Mouse (Mus musculus): ENCODE results near the gene Adra1d.

The Adra1d gene

DNA sequence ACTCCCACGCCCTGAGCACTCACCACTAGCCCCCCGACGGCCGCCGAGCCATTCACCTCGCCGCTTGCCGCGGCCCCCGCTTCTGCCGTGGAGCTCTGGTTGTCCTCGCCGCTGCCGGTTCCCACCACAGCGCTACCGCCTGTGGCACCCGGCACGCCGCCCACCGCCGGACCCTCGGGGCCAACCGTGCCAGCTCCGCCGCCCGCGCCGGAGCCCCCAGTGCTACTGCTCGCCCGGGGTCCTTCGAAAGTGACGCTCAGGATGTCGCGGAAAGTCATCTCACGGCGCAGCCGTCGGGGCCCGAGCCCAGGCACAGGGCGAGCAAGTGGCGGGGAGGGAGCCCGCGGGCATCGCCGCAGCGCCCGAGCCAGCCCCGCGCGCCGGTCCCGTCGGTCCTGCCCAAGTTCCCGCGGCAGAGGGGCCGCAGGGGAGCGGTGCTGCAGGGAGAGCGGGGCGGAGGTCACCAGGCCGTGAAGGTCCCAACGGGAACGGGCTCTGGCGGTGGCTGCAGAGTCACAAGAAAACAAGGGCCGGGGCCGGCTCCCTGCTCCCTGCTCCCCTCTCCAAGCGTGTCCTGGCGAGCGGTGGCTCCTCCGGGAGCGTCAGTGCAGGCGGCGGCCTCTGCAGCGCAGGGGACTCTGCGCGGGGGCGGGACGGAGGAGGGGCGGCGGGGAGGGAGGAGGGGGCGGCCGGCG, at the start of gene Adra1d:
Adra1d (minus strand) TSS at position 393 of the 695 bp plus-strand sequence.
- DNase-seq = peak in 1 of 2 experiments; percentile 35

DNA sequence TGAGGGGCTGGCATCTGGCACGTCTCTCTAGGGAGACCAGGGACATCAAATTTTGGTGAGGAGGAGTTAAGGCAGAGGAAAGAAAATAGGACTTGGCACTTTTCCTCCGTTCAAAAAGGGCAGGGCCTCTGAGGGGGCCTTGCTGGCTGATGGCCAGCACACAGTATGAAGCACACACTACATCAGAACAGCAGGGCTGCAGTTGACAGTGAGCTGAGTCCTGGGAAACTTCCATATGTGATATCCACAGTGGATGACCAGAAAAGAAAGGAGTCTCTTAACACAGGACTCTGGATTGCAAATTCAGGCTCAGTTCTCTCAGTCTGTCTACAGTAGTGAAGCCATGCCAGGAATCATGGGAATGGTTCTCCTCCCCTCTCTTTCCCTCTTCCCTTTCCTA, 39.8 kb upstream of the Adra1d start:
- DNase-seq = no peak

DNA sequence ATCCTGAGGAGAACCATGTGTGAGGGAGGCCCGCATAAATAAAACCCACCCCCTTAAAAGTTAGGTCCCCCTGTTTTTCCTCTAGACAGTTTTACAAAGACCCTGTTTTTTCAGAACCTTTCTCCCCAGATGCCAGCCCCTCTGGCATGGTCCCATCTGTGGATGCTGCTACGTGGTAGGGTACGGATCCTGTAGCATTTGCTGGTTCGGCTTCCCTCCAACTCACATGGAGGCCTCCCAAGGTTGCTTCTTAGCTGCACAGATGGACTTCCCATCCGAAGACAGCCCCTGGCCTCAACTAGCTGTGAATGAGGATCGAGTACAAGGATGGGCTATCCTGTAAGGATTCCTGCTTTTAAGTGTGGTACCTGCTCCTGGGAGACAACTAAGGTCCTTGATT, 32.8 kb upstream of the Adra1d start:
- peak in 1 of 2 experiments; percentile 9 for DNase-seq

- no peak for DNase-seq
Measured at GRCm38 (mm10) chr2:131587521-131587920, 25.4 kb upstream of the Adra1d start.

- no peak for DNase-seq
Measured at GRCm38 (mm10) chr2:131581506-131581905, 19.4 kb upstream of the Adra1d start.

DNA sequence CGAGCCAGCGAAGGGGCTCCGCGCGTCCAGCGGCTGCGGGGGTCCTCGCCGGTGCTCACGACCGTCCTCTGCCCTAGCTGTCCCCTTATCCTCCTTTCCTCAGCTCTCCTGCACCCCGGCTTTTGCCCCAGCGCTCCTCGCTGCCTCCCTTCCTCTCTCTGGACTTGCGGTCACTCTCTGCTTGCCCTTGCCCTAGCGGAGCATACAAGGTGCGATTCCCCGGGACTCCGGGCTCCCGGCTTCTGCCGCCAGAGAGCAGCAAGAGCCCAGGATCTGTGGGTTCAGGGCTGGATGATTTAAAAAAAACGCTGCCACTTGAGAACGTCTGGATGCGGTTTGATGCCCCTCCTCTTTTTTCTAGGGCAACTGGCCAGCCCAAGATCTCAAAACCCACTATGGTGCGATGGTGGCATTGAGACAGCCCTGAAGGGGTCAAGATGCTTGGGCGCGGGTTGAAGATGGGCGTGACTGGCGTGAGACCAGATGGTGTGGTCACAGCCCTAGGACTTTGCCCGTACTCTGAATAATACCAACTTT, 571 bp upstream of the Adra1d start:
- peak; percentile 39 to 67 for DNase-seq

DNA sequence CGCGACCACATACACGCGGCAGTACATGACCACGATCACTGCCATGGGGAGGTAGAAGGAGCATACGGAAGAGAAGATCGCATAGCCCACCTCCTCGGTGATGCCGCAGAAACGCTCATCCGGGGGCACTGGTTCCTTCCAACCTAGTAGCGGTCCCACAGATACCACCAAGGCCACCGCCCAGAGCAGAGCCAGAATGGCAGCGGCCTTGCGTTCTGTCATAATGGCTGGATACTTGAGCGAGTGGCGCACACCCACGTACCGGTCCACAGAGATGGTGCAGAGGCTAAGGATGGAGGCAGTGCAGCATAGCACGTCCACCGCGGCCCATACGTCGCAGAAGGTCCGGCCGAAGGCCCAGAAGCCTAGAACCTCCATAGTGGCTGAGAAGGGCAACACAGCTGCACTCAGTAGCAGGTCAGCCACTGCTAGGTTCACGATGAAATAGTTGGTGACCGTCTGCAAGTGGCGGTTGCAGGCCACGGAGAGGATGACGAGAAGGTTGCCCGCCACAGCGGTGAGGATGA, 676 bp downstream of the Adra1d start:
- DNase-seq = no peak

GRCm38 (mm10) chr2:131560205-131560919, 1.7 kb downstream of the Adra1d start:
- DNase-seq = no peak

DNA sequence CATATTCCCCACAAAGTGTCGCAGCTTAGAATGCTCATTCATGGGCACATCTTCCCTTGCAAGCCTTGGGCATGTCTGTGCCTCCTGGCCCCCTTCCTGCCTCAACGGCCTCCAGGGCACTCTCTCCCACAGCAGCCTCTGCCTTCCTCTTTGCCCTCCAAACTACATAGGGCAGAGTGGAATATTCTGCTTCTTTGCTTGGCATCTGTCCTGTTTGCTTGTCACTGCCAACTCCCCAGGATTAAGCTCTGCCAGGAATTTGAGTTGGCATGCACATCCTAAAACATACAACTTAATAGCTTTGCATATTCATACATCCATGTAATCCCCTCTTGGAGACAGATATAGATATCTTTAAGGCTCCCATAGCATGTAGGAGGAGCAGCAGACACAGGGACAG, 4.2 kb downstream of the Adra1d start:
- DNase-seq = no peak

DNA sequence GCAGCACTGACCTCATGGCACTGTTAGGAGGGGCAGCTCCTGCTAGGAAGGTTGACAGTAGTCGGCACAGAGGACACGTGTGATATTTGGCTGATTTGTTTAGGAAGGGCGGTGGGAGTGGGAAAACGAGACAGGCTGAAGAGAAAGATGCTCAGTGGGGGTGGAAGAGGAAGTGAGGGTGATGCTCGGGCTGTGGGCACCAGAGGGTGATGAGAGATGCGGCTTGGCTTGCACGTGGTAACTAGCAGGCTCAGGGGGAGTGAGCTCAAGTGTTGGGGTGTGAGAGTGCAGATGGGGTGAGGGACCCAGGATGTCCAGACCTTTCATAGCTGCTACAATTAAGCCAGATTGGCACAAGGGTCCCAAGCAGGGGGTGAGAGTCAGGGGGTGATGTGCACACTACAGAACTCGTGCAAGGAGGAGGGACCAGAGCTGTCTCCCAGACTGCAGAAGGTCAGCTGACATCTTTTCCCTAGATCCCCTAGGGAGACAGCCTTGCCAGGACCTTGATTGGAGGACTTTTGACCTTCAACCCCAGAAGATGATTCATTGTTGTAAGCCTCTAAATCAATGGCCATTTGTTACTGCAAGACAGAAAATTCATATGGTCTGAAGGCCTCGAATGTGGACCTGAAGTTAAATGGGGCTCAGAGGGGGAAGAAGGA, 9.2 kb downstream of the Adra1d start:
- DNase-seq = no peak

DNA sequence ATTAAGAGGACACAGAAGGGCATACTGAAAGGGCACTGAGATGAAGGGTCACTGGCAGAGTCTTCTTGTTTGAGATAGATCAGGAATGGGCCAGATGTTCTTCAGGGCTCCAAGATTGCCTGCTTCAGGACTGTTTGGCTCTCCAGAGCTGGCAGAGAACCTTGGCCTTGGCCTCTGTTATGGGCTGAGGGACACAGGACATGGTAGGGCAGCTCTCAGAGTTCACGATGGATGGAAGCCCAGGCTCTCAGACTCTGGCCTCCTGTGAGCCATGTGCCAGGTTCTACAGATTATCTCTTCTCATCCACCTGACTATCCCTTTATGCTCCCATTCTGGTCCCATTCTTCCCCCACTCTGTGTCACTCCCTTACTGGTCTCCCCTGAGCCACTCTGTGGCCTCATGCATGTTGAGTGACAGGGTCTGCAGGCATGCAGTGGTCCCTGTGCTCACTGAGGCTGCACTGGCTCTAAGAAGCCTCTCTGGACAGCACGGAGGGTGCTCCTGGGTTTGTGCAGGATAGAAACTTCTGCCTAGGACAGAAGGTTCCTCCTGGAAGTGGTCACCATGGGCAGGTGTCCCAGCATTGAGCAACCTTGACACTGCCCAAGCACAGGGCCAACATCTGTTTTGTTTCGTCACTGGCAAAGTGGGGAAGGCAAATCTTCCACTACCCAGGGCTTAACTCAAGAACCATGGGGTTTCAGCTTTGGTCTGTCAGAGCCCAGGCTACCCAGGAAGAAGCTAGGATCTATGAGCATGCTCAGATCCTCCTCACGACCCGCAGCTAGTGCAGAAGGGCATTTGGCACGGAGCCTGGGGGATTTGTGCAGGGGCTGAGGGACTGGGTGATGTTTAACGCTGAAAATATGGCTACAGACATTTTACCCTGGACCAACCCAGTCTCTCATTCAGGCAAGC, 10.1 kb downstream of the Adra1d start:
- DNase-seq = no peak

DNA sequence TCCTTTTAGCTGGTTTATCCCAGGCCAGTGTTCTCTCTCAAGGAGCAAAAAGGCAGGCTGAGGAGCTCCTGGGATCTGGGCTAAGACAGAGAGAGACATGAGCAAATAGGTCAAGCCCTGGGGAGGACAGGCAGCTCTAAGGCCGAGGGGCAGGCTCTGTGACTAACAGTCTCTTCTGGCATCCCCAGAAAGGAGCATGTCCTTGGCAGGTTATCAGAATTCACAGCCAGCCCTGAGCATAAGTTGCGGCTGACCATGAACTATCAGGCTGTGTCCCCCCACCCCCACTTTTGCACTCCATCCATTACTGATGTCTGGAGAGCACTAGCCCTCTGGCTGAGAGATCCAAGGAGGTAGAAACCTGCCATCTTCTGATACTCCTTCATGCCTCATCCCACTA, 11.2 kb downstream of the Adra1d start:
- peak in 1 of 2 experiments; percentile 30 for DNase-seq

DNA sequence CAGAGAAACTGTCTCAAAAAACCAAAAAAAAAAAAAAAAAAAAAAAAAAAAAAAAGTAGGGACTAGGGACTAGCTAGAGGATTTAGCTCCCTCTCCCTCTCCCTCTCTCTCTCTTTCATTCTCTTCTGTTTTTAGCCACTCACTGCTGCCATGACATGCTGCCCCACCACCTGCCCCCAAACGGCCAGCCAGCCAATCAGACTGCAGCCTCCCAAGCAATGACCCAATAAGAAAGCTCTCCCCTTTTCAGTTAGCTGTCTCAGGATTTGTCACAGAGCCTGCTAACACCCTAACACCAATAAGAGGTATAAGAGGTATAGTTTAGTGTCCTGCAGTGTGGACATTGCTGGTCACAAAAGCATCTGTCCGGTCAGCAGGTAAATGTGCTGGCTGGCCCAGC, 11.6 kb downstream of the Adra1d start:
- DNase-seq = peak in 1 of 2 experiments; percentile 33

- no peak for DNase-seq
Measured at GRCm38 (mm10) chr2:131549090-131549489, 13.0 kb downstream of the Adra1d start.

DNA sequence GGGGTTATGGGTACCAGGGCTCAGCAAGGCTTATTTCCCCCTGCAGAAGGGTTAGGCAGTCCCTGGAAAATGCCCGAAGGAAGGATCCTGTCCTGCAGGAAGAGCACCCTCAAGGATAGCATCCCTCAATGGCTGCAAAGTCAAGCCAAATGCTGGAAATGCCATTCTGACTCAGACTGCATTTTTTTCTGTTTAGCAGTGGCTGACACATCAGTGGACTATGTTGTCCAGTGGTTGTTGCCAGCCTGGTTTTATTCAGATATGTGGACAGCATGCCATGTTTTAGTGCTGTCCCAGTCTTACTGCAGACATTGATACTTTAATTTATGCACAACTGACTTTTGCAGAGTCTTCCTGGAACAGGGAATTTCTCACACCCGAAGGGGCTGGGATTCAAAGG, 13.8 kb downstream of the Adra1d start:
- DNase-seq = no peak

DNA sequence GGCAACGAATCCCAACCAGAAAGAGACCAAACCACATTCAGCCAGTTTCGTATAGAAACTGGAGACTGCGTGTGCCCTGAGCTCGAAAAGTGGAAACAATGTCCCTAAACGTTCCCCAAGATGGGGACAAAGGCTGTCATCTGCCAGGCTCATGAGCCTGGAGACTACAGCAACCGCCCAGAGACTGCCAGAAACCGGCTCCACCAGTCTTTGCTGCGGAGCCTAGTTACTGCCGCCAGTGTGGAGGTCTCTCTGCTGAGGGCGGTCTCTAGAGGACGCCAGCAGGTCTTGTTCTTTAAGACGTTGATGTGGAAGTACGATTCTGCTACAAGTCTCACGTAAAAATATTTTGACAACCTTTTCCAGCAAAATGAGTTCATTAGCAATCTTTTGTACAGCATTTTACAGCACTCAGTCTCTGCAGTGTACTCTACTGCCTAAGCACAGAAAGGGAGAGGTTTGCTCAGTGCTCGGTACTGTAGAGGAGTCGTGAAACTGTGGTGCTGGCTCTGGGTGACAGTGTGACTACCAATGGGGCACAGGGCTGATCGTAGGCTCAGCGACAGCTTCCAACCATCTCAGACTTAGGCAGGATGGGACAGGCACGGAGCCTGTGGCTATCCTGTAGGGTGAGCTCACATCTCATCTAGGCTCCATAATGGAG, 15.2 kb downstream of the Adra1d start:
- peak in 1 of 2 experiments; percentile 30 for DNase-seq

- DNase-seq = peak in 1 of 2 experiments; percentile 26
Measured at GRCm38 (mm10) chr2:131546308-131546700, 15.8 kb downstream of the Adra1d start.

DNA sequence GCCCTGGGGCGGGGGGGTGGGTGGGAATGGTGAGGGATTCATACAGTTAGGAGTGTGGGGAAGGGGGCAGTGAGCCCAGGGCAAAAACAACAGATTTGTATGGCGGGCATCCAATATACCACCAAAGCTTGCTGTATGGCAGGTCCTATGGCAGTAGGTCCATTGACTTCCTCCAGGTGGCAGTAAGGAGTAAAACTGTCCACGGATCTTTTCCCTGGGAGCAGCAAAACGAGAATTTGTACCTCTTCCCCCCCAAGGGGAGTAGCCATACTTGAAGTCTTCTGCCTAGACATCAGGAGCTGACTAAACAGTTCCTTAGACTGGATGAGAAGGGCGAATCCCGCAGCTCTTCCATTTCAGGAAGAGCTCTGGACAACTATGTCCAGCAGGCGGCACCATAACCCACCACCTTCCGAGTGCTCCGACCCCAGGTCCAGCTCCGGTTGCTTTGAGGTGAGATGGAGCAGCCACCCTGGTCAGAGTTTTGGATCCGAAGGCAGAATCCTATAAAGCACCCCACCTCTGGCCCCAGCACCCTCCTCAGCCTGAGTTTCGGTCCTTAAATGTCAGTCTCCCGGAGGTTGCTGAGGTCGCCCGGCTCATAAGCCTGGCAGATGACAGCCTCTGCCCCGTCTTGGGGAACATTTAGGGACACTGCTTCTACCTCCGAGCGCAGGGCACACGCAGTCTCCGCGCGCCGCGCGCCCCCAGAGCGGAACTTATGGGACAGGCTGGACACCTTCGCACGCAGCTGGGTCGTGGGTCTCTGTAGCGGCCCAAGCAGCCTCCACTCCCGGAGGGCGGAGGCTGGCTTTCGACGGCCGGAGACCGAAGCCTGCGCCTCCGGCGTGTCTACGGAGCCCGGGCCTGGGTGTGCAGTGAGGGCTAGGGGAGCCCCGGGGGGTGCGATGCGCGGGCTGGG, 16.4 kb downstream of the Adra1d start:
- DNase-seq = peak; percentile 66 to 72

DNA sequence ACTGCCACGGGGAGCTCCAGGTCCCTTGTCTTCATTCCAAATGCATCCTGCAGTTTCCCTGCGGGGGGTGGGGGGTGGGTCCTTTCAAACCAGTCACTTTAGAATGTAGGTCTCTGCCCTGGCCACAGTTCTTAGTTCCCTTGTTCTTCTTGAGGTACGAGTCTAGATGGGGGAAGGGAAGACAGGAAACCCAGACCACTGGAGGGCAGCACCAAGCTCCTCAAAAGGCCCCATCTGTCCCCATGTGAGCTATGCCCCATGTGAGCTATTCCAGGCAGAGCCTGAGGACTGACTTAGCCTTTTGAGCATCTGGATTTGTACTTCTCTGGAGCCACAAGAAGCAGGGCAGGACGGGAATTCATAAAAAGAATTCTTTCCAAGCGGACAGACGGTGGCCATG, 19.6 kb downstream of the Adra1d start:
- no peak for DNase-seq

GRCm38 (mm10) chr2:131541686-131542085, 20.4 kb downstream of the Adra1d start:
- DNase-seq = peak; percentile 61 to 66

All from cerebellum, postnatal 25 days (tissue).